Mouse (Mus musculus): ENCODE measurements around the gene Immp2l. TPM values are rescaled to one million over a fixed set of nuclear protein-coding genes. Genes with fewer than 3 reads are reported as not detected.

The Immp2l gene
- polyA plus RNA-seq, 1 experiment from 2014 or later, result 8.5 TPM

DNA sequence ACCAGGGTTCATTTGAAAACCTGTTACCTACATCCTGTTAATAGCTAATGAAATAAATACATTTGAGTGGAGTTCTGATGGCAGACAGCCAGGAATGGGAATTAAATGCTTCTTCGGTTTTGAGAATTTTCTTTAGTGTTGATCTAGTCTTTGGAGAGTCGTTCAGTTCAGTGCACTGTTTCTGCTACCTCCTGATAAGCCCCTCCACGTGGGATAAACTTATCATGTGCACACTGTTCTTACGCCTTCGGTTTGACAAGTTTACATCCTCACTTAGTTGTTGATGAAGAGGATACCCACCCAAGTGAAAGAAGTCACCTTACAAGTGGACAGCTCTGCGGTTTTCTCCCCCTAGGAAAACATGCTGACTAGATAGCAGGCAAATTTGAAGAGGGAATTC, 88.2 kb downstream of the Immp2l start:
- Histone ChIP-seq H3K4me2 (no peak overlapping the region), H3K4me3 (no peak overlapping the region), H3K9me3 (no peaks in the 10 kb centered on the region), H3K27me3 (no peaks in the 10 kb centered on the region), H3K4me1 (replicated peaks) (no peaks in the 10 kb centered on the region), H3K9ac (no peak overlapping the region), H3K36me3 (no peaks in the 10 kb centered on the region), H3K27ac (replicated peaks) (no peak overlapping the region)
- WGBS, result 66% methylated on average over 6 of the region's 6 CpGs
- ATAC-seq (ENCODE audit: low read depth), result no peak

DNA sequence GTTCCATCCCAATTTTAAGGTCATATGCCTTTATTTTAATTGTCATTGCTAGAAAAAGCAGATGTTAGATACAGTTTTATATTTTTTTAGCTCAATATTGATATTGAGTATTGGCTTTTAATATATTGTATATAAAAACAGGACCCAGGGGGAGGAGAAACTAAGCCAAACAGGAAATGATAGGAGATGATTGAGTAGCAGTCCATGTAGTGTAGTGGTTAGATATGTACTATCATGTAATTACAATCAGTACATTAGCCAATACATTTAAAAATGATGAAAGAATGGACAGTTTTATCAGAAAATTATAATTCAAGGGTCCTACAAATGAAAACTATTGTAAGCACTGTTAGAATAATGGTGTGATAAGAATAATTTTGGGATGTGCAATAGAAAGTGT, 94.5 kb downstream of the Immp2l start:
- no peak overlapping the region for H3K4me3 ChIP-seq
- no peaks in the 10 kb centered on the region for H3K4me1 ChIP-seq (replicated peaks)
- H3K4me2 ChIP-seq, result no peak overlapping the region
- no peaks in the 10 kb centered on the region for H3K36me3 ChIP-seq
- no peak overlapping the region for H3K9ac ChIP-seq
- H3K27me3 ChIP-seq, result no peaks in the 10 kb centered on the region
- no peaks in the 10 kb centered on the region for H3K9me3 ChIP-seq
- ATAC-seq (ENCODE audit: low read depth), result no peak
- no peak overlapping the region for H3K27ac ChIP-seq (replicated peaks)

DNA sequence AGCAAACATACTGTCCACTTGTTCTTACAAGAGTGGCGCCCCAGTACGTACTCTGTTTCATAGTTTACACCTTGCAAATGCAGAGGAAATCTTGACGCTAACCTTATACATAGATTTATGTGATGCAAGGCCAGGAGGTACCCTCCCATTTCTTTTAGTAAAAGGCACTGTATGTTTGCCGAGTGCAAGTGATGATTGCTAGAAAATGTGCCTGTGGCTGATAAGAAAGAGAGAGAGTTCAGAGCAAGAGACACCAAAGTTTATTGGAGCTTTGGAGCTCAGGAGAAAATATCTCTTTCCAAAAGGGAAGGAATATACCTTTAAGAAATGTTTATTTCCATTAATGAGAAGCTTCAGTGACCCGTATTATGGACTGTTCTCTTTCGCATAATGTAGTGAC, 95.8 kb downstream of the Immp2l start:
- no peak for ATAC-seq (ENCODE audit: low read depth)
- Histone ChIP-seq H3K27me3 (no peaks in the 10 kb centered on the region), H3K4me1 (replicated peaks) (no peaks in the 10 kb centered on the region), H3K4me3 (no peak overlapping the region), H3K27ac (replicated peaks) (no peak overlapping the region), H3K4me2 (no peak overlapping the region), H3K9me3 (no peaks in the 10 kb centered on the region), H3K36me3 (no peaks in the 10 kb centered on the region), H3K9ac (no peak overlapping the region)
- 63% methylated on average over 6 of the region's 6 CpGs for WGBS

DNA sequence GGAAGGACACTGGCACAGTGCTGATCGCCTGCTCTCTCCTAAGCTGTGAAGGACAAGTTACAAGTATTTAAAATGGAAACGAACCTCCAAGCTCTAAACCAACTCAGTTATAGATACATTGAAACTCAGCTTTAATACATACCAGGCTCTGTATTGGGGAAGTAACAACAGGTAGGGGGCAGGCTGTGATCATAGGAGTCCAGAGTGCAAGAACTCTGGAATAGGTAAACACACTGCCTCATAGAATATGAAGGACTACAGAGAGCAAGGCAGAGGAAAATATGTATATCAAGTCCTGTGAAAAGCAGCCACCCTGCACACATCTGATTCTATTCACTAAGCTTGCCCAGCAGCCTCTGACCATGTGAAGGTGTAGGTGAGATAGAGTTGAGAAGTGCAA, 99.3 kb downstream of the Immp2l start:
- Histone ChIP-seq H3K27ac (replicated peaks) (no peak overlapping the region), H3K9ac (no peak overlapping the region), H3K4me2 (no peak overlapping the region), H3K4me1 (replicated peaks) (no peaks in the 10 kb centered on the region), H3K4me3 (no peak overlapping the region), H3K36me3 (no peaks in the 10 kb centered on the region), H3K27me3 (no peaks in the 10 kb centered on the region), H3K9me3 (no peaks in the 10 kb centered on the region)
- ATAC-seq (ENCODE audit: low read depth), result no peak
- WGBS, result 87% methylated on average over 2 of the region's 2 CpGs

DNA sequence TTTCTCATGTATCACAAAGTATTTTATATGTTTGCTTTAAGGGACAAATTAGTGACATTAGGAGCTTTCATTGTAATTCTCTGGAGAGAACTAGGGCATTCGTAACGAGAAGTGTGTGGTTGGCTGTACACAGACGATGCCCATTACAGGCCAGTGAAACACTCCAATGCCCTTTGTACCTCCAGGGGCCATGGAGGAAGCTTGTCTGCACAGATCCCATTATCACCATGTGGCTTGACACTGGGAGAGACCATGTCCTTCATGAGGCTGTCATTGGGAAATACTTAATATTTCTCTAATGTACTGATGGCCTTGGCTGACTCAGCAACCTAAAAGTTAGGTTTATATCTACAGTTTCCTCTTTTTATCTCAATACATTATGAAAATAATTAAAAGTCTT, 111.0 kb downstream of the Immp2l start:
- ATAC-seq (ENCODE audit: low read depth), result no peak
- H3K9ac ChIP-seq, result no peak overlapping the region
- no peaks in the 10 kb centered on the region for H3K4me1 ChIP-seq (replicated peaks)
- no peaks in the 10 kb centered on the region for H3K27me3 ChIP-seq
- no peak overlapping the region for H3K4me3 ChIP-seq
- WGBS, result 66% methylated on average over 3 of the region's 3 CpGs
- no peak overlapping the region for H3K27ac ChIP-seq (replicated peaks)
- no peaks in the 10 kb centered on the region for H3K36me3 ChIP-seq
- H3K9me3 ChIP-seq, result no peaks in the 10 kb centered on the region
- H3K4me2 ChIP-seq, result no peak overlapping the region

DNA sequence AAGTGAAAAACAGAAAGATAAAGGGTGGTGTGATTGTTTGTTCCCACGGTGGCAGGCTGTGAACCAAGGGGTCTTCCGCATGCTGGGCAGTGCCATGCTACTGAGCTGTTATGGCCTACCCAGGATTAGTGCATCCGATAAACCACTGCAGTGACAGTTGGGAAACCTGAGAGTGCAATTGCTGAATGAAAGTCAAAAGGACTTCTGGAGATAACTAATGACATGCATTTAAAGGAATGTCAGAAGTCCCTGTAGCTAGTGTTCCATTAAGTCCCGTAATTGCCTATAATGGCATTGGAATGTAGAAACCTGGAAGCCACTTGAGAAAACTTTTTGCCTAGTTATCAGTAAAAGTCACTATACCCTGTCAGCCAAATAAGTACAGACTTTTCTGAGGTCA, 135.7 kb downstream of the Immp2l start:
- WGBS, result 84% methylated on average over 4 of the region's 4 CpGs
- Histone ChIP-seq H3K27ac (replicated peaks) (no peak overlapping the region), H3K9me3 (no peaks in the 10 kb centered on the region), H3K4me2 (no peak overlapping the region), H3K4me1 (replicated peaks) (no peaks in the 10 kb centered on the region), H3K4me3 (no peak overlapping the region), H3K36me3 (no peaks in the 10 kb centered on the region), H3K27me3 (no peaks in the 10 kb centered on the region), H3K9ac (no peak overlapping the region)
- ATAC-seq (ENCODE audit: low read depth), result no peak

DNA sequence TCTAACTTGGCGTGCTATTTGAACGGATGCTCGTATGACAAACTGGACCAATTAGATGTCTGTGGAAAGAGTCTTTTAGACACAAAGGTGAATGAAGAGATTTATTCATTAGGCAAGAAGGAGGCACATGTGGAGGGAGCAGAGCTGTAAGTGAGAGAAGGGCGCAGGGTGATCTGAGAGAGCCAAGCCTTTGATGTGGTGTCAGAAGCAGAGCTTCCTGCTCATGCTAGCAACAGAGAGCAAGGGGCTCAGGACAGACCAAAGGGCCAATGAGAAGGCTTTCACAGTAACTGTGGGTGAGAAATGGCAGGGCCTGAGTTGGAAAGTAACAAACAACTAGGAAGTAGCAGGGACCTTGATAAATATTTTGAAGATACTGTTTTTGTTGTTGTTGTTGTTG, 143.9 kb downstream of the Immp2l start:
- no peak for ATAC-seq (ENCODE audit: low read depth)
- H3K4me1 ChIP-seq (replicated peaks), result no peaks in the 10 kb centered on the region
- no peaks in the 10 kb centered on the region for H3K36me3 ChIP-seq
- no peak overlapping the region for H3K9ac ChIP-seq
- H3K4me3 ChIP-seq, result no peak overlapping the region
- H3K27ac ChIP-seq (replicated peaks), result no peak overlapping the region
- H3K27me3 ChIP-seq, result no peaks in the 10 kb centered on the region
- no peaks in the 10 kb centered on the region for H3K9me3 ChIP-seq
- 79% methylated on average over 4 of the region's 4 CpGs for WGBS
- H3K4me2 ChIP-seq, result no peak overlapping the region

DNA sequence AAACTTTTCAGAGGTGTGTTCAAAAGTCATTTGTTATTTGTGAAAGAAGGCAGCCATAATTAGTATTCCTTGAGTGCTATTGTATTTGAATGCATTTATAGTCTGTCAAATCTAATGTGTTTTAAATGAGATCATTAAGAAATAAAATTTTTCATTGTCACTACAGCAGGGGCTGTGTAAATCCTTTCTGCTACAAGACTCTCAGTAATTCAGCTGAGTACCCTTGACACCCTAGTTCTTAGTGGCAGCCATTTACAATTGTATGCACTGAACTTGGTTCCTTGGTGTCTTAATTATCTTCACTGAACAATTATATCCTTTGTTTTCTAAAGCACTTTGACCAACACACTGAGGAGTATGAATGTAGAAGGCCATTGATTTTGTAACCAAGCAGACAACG, 146.2 kb downstream of the Immp2l start:
- no peak for ATAC-seq (ENCODE audit: low read depth)
- no peak overlapping the region for H3K4me2 ChIP-seq
- H3K9me3 ChIP-seq, result no peaks in the 10 kb centered on the region
- no peak overlapping the region for H3K4me3 ChIP-seq
- no peaks in the 10 kb centered on the region for H3K27me3 ChIP-seq
- WGBS, result 40% methylated on average over 1 of the region's 1 CpGs
- no peak overlapping the region for H3K27ac ChIP-seq (replicated peaks)
- H3K36me3 ChIP-seq, result no peaks in the 10 kb centered on the region
- H3K4me1 ChIP-seq (replicated peaks), result no peaks in the 10 kb centered on the region
- no peak overlapping the region for H3K9ac ChIP-seq

DNA sequence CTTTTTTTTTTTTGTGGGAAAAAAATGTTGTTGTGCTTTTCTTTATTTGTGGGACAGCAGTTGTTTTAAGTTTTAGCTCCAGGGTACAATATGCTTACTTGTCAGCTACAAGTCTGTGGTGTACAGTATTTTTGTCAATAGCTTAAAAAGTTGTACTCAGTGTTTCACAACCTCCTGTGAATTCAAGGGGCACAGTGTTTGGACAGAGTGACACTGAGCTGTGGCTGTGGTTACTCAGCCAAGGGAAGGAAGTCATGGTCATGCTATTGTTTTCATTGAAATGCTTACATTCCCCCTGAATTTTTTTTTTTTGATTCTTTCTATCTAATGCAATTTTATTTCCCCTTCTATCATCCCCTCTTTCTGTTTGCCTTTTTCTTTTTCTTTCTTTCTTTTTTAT, 159.0 kb downstream of the Immp2l start:
- no peak overlapping the region for H3K4me3 ChIP-seq

DNA sequence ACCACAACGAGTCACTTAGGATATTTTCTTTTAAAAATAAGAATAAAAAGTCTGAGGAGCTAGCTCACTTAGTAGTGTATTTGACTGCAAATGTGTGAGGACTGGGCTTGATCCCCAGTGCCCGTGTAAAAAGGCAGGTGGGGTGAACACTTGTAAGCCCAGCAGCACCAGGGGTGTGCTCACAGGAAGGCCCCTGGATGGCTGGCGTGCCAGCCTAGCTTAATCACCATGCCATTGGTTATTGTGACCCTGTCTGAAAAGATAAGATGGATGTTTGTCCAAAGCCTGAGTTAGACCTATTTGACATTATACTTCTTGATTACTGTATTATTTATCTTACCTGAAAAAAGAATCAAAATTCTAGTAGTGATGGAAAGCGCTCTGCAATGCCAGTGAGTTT, 161.2 kb downstream of the Immp2l start:
- 74% methylated on average over 4 of the region's 4 CpGs for WGBS

More for the DNA sequence above, 159.0 kb downstream of the Immp2l start:
- no peak overlapping the region for H3K27ac ChIP-seq (replicated peaks)
- H3K36me3 ChIP-seq, result no peaks in the 10 kb centered on the region
- no peaks in the 10 kb centered on the region for H3K27me3 ChIP-seq
- H3K9me3 ChIP-seq, result no peaks in the 10 kb centered on the region
- no peak for ATAC-seq (ENCODE audit: low read depth)
- H3K4me1 ChIP-seq (replicated peaks), result no peaks in the 10 kb centered on the region
- no peak overlapping the region for H3K4me2 ChIP-seq
- H3K9ac ChIP-seq, result no peak overlapping the region

DNA sequence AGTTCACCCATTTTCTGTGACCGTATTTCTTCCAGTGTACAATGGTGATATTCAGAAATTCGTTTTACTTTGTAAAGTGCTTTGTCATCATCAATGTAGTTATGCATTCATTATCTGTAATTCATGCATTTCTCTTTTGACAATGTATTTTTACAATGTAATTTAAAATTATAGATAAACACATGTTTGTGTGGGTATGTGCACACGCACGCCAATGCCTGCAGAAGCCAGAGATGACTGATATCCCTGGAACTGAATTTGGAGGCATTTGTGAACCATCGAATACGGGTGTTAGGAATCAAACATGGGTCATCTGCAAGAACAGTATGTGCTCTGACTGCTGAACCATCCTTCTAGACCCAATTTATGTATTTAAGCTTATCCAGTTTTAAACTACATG, 161.6 kb downstream of the Immp2l start:
- H3K9ac ChIP-seq, result no peak overlapping the region
- H3K4me3 ChIP-seq, result no peak overlapping the region
- no peaks in the 10 kb centered on the region for H3K9me3 ChIP-seq
- no peak overlapping the region for H3K4me2 ChIP-seq
- H3K27ac ChIP-seq (replicated peaks), result no peak overlapping the region
- H3K27me3 ChIP-seq, result no peaks in the 10 kb centered on the region
- no peaks in the 10 kb centered on the region for H3K4me1 ChIP-seq (replicated peaks)
- ATAC-seq (ENCODE audit: low read depth), result no peak
- no peaks in the 10 kb centered on the region for H3K36me3 ChIP-seq
- 91% methylated on average over 6 of the region's 6 CpGs for WGBS

More for the DNA sequence above, 161.2 kb downstream of the Immp2l start:
- no peaks in the 10 kb centered on the region for H3K36me3 ChIP-seq
- no peaks in the 10 kb centered on the region for H3K9me3 ChIP-seq
- no peak overlapping the region for H3K9ac ChIP-seq
- no peak overlapping the region for H3K4me2 ChIP-seq
- H3K27me3 ChIP-seq, result no peaks in the 10 kb centered on the region
- H3K27ac ChIP-seq (replicated peaks), result no peak overlapping the region
- no peak for ATAC-seq (ENCODE audit: low read depth)
- H3K4me3 ChIP-seq, result no peak overlapping the region
- H3K4me1 ChIP-seq (replicated peaks), result no peaks in the 10 kb centered on the region

DNA sequence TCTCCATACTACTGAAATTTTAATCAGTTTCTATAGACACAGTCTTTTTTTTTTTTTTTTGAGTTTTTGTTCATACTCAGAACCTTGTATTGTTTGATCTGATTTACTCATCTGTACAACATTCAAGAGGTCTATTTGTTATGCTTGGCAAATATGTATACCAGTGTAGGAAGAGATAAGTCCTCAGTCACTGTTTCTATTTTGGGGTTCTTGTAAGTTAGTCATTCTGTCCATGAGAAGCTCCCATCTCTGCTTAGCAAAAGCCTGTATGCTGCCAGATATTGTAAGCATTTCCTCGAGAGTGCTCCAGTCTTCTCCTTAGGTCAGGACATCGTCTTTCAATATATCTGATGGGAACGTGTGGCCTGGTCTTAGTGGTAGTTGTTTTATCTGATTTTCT, 168.9 kb downstream of the Immp2l start:
- H3K36me3 ChIP-seq, result no peaks in the 10 kb centered on the region
- H3K27me3 ChIP-seq, result no peaks in the 10 kb centered on the region
- no peak overlapping the region for H3K4me2 ChIP-seq
- no peak overlapping the region for H3K9ac ChIP-seq
- 85% methylated on average over 3 of the region's 3 CpGs for WGBS
- no peak for ATAC-seq (ENCODE audit: low read depth)
- no peaks in the 10 kb centered on the region for H3K9me3 ChIP-seq
- no peak overlapping the region for H3K4me3 ChIP-seq
- 0 out of 2 replicates have a peak, but pooled peaks cover 6% of the 10 kb centered on the region for H3K4me1 ChIP-seq (replicated peaks)
- no peak overlapping the region for H3K27ac ChIP-seq (replicated peaks)

DNA sequence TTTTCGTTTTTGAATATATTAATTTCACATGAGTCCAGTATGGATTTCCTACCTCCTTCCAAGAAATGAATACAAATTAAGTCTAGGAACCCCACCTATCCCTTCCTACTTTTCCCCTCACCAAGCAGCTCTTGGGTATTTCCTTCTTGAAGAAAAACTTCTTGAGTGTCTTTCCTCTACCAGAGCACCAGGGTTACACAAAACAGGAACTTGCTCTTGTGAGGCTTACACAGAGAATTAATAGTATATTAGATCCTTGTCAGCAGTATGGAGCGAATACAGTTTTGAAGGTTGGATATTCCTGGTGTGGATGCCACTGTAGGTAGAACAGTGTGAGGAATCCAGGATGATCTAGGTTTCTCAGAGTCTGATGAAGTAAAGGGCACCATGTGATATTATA, 172.5 kb downstream of the Immp2l start:
- Histone ChIP-seq H3K27ac (replicated peaks) (no peak overlapping the region), H3K4me3 (no peak overlapping the region), H3K27me3 (no peaks in the 10 kb centered on the region), H3K4me2 (no peak overlapping the region), H3K9ac (no peak overlapping the region), H3K9me3 (no peaks in the 10 kb centered on the region), H3K36me3 (no peaks in the 10 kb centered on the region), H3K4me1 (replicated peaks) (0 out of 2 replicates have a peak, but pooled peaks cover 6% of the 10 kb centered on the region)
- no peak for ATAC-seq (ENCODE audit: low read depth)
- WGBS, result 92% methylated on average over 2 of the region's 2 CpGs

All from neural tube, embryonic 13.5 days (tissue).